Mouse (Mus musculus) embryonic fibroblast, embryonic 13.5 days (primary cell): ENCODE measurements around the gene E2f7. TPM values are rescaled to one million over a fixed set of nuclear protein-coding genes. Genes with fewer than 3 reads are reported as not detected.
A peak's percentile ranks its signal among the peaks of the same experiment; 100 is the strongest.

Source experiments
- H3K27ac ChIP-seq: 2 replicates; pipeline ENCODE4 v1.5.1; 2012; ENCODE audit warnings: low read length, control low read depth, inconsistent platforms; ENCODE audit not compliant: insufficient read depth
- H3K4me1 ChIP-seq: 2 replicates; pipeline ENCODE4 v1.6.1; 2011; ENCODE audit warnings: low read length; ENCODE audit not compliant: control insufficient read depth, insufficient read depth
- H3K4me3 ChIP-seq: 2 replicates; pipeline ENCODE4 v1.5.1; 2011; ENCODE audit warnings: mild to moderate bottlenecking, control low read depth, low read length; ENCODE audit not compliant: insufficient read depth
- CTCF ChIP-seq: IDR thresholded peaks from 2 replicates; pipeline ENCODE4 v1.5.1; 2011; ENCODE audit warnings: mild to moderate bottlenecking, control low read depth, low read length, moderate library complexity, borderline replicate concordance; ENCODE audit not compliant: insufficient read depth
- POLR2A ChIP-seq: IDR thresholded peaks from 2 replicates; pipeline ENCODE4 v1.6.1; 2011; ENCODE audit warnings: low read depth, mild to moderate bottlenecking, control low read depth, low read length, moderate library complexity
- polyA plus RNA-seq: library from polyadenylated mRNA; stranded (reverse); fragments of >200 nt; gene quantifications from 2 replicates; pipeline ENCODE4 v1.2.4, GENCODE M21; 2011; ENCODE audit warnings: low read depth; ENCODE audit not compliant: missing spikeins, insufficient read length

The E2f7 gene
- polyA plus RNA-seq: 10.9 and 14.1 TPM in 2 replicates

DNA sequence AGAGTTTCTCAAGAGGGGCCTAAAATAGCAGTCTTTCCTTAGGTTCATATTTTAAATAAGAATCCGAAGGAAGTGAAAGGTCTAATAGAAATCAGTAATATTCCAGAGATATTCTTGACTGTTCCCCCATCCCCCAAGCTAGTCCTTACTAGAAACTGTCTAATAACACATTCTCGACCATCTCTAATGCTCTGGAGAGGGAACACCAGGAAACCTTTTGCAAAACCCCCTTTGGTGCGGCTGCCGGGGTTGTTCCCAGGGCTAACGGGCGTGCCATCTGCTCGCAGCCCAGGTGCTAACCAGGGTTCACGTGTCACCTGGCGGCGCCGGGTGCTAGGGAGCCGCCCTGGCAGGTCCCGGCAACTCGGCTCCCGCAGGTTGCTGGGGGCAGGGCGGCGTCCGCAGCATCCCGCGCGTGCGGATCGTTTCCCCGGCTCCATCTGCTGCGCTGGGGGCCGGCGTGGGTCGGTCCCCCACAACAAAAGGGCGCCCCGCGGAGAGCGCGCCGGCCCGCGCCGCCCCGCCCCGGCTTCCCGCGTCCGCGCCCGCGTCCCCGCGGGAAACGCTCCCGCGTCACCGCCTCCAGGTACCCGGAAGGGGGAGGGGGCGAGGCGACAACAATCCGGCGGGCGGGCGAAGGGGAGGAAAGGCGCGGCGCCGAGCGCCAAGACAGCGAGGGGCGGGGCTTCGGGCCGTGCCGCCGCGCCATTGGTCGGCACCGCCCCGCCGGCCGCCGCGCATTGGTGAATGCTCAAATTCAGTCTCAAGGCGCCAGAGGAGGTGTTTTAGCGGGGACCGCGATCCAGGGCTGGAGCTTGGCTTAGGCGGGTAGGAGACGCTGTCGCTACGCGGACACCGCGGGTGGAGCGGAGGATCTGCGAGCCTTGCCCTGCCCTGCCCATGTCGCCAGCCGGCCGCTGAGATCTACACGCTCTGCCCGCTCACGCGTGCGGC is at the start of gene E2f7:
Gene E2f7 (plus strand): TSS at position 754 of the 954 bp plus-strand sequence.
- peaks cover 9% of the 10 kb centered on the region for H3K4me1 ChIP-seq
- TF ChIP-seq POLR2A (peak; percentile 79), CTCF (no peak)
- peak within 1 kb of the TSS; percentile 73 for H3K4me3 ChIP-seq
- H3K27ac ChIP-seq: no peak within 1 kb of the TSS

DNA sequence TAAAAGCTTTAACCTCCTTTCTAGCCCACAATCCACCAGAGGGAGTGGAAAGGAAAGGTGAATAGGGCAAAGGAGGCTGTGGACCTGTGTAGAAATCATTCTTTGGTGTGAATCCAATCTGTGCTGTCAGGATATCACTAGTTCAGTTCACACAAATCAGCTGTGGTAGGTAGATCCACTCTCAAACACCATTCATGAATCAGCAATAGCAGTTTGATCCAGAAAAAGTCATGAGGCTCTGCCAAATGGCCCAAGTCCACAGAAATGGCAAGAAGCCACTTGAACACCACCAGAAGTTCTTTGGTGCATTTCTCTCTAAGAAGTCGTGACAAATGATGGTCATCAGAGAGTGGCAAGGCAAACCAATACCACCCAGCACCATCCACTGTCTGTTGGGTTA is 44.0 kb upstream of the E2f7 start:
- H3K27ac ChIP-seq: no peak overlapping the region
- H3K4me1 ChIP-seq: no peaks in the 10 kb centered on the region
- H3K4me3 ChIP-seq: no peak overlapping the region
- TF ChIP-seq POLR2A (no peak), CTCF (no peak)

DNA sequence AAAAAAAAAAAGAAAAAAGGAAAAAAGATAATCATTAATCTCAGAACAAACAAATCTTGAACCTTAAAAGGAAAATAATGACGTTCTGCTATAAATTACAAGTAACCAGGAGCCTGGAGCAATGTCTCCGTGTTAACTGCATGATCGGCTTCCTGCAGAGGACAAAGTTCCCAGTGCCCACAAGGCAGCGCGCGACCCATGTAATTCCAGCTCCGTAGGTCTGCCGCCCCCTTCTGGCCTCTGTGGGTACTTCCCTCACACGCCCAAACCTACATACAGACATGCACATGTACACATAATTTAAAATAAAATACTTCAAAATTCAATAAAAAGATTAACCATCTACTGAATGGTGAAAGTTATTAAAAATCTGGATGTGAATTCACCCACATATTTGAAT is 39.6 kb upstream of the E2f7 start:
- 0 out of 2 replicates have a peak, but pooled peaks have one; percentile 17 for TF ChIP-seq CTCF
- TF ChIP-seq POLR2A: no peak

DNA sequence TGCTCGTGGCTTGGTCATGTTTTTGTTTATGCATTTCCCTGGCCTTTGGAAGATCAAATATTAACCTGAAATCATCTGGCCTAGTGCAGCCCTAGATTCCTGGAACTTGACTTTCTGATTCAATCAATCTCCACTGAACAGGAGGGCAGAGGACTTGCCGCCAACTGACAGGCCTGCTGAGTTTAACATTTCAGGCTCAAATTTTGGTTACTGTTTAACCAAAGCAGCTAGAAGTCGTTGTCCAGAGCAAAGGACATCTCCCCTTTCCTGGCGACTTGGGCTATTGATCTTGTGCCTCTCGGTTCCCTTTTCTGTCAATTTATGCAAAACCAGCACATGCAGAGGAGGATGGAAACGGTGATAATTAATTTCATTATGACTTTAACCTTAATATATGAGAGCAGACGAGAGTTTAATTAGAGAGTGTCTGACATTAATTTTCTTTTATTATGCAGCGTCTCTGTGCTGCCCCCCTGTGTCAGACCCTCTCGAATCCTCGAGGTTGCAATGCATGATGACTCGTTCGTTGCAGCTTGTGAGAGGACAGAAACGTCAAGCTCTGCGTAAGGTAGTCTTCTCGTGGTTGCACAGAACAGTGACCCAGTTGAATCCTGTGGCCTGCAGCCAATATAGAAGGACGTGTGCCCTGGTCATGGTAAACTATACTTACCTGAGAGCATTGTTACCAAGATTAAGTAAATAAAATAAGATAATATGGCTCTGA is 37.7 kb upstream of the E2f7 start:
- no peak overlapping the region for H3K4me3 ChIP-seq
- H3K27ac ChIP-seq: no peak overlapping the region
- no peaks in the 10 kb centered on the region for H3K4me1 ChIP-seq
- TF ChIP-seq CTCF: no peak
- TF ChIP-seq POLR2A: no peak

More for the DNA sequence above, 39.6 kb upstream of the E2f7 start:
- Histone ChIP-seq H3K4me1 (no peaks in the 10 kb centered on the region), H3K27ac (no peak overlapping the region), H3K4me3 (no peak overlapping the region)

DNA sequence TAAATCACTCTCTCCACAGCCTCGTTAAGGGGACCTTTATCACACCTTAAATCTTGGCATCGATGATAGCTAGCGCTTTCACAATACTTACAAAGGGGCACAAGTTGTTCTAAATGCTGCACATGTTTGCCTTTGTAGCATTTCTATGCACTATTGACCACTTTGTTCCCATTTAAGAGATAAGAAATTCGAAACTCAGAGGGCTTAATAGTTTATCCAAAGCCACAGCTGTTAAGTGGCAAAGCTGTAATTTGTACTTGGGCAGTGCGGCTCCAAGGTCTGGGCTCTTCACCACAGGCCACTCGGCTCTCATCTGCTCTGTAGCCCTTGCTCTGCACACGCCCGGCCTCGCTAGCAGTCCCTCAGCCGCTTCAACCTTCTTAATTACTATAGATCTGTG is 28.4 kb upstream of the E2f7 start:
- Histone ChIP-seq H3K4me3 (no peak overlapping the region), H3K27ac (no peak overlapping the region), H3K4me1 (no peaks in the 10 kb centered on the region)
- TF ChIP-seq CTCF (no peak), POLR2A (no peak)

DNA sequence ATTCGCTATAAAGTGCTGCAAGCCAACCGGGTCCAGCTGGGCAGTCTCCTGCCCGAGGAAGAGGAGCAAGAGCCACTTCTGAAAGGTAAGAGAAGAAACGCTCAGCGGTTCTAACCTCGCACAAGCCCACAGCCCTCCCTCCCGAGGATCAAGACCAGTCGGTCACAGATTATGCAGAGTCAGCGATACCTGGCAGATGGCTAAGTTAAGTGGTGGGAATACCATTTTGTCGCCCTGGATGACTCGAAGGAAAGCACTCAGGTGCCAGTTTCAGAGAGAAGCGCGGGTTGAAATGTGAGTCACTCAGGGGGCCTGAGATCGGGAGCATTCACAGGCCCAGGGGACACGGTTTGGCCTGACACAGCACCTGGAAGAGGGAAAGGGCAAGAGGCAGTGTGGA is 18.8 kb upstream of the E2f7 start:
- TF ChIP-seq POLR2A (no peak), CTCF (no peak)
- Histone ChIP-seq H3K4me1 (no peaks in the 10 kb centered on the region), H3K4me3 (no peak overlapping the region), H3K27ac (no peak overlapping the region)

DNA sequence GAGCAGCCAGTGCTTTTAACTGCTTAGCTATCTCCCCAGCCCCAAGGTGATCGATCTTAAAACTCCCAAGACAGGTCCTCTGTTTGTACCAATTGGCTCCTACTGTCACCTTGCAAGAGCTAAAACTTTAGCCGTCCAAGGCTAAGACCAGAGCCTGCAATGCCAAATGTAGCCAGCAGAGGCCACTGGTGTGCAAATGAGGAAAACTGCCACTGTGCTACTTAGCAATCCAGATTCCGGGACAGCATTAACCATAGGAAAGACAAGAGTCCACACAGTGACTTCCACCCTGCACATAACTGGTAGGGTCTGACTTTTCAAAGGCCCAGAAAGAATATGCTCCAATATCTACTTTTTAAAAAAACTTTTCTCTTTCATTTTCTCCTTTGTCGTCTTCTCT is 17.4 kb upstream of the E2f7 start:
- Histone ChIP-seq H3K27ac (no peak overlapping the region), H3K4me1 (no peaks in the 10 kb centered on the region), H3K4me3 (no peak overlapping the region)
- TF ChIP-seq CTCF (peak; percentile 6; the same call in 1 of the 2 replicates), POLR2A (no peak)

DNA sequence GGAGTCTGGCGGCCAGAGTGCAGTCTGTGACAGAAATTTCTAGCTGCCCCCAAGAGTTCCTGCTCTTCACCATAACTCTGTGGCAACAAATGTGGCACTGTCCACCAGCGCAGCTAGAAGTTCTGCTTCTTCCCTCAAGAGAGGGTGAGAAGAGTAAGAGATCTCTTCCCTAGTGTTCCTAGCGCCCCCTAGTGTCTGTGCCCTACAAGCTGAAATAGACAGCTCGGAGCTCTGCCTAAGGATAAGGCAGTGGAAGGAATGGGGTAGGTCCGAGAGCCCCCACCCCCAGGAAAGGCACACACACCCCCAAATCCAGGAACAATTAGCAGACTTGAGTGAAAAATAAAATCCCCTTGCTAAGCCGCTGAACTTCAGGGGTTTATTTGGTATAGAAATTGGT is 11.9 kb upstream of the E2f7 start:
- Histone ChIP-seq H3K27ac (no peak overlapping the region), H3K4me3 (no peak overlapping the region), H3K4me1 (no peaks in the 10 kb centered on the region)
- TF ChIP-seq CTCF (peak; percentile 35; the same call in 1 of the 2 replicates), POLR2A (no peak)

DNA sequence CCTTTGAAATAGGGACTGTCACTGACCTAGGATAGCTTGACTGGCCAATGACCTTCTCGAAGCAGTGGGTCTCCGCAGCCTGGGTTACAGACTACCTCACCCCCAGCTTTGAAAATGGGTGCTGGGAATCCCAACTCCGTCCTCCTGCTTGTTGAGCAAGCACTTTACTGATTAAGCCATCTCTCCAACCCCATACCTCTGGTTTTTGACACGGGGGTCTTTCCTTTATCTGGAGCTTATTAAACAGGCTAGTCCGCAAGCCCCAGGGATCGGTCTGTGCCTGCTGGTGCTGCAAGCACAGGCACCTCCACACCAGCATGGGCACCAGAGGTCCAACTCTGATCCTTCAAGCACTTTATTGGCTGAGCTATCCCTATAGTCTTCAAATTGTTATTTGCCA is 1.5 kb upstream of the E2f7 start:
- Histone ChIP-seq H3K4me1 (peaks cover 9% of the 10 kb centered on the region), H3K27ac (no peak overlapping the region), H3K4me3 (no peak overlapping the region)
- no peak for TF ChIP-seq CTCF
- TF ChIP-seq POLR2A: no peak

DNA sequence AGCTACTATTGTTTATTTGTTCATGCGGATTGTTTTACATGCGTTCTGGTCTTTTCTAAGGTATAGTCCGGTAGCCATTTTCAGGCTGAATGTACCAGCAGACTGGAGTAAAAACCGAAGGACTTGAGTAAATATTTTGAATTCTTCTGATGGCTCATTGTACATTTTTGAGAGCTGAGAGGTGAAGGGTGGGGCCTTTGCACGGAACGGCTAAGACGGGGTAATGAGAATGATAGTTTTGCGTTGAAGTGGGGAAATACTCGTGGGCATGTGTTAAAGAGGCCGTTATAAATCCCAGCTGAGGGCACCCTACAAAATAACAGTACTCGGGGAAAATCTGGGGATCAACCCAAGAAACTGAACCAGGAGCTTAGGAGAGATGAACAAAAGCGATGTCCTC is 1.1 kb upstream of the E2f7 start:
- Histone ChIP-seq H3K4me3 (peak overlapping the region; percentile 21; the same call in 1 of the 2 replicates), H3K4me1 (peaks cover 9% of the 10 kb centered on the region), H3K27ac (no peak overlapping the region)
- no peak for TF ChIP-seq CTCF
- TF ChIP-seq POLR2A: no peak
